Mouse (Mus musculus) MEL (cell line): Measurements from ENCODE around the gene Lrrc4b.

ENCODE experiments used
- CHD2 ChIP-seq: IDR thresholded peaks from 2 replicates; pipeline ENCODE4 v1.6.1; 2011; ENCODE audit warnings: low read length, improper control_type of control experiment
- CTCF ChIP-seq, 3 experiments: IDR thresholded peaks in 2 of 3; conservative IDR thresholded peaks in 1 of 3; 2 replicates each; pipeline ENCODE4 v1.5.1; 2011 to 2012; ENCODE audit warnings: low read length in 3 of 3, low read depth in 2 of 3, mild to moderate bottlenecking in 2 of 3, improper control_type of control experiment in 1 of 3, inconsistent platforms in 1 of 3, mixed read lengths in 1 of 3, moderate library complexity in 1 of 3; ENCODE audit not compliant: control insufficient read depth in 1 of 3, insufficient read depth in 1 of 3, poor library complexity in 1 of 3, severe bottlenecking in 1 of 3
- ELF1 ChIP-seq: IDR thresholded peaks from 2 replicates; pipeline ENCODE4 v1.6.1; 2014; ENCODE audit warnings: low read depth, mild to moderate bottlenecking, inconsistent platforms, low read length, improper control_type of control experiment, moderate library complexity
- GATA1 ChIP-seq: IDR thresholded peaks from 2 replicates; pipeline ENCODE4 v1.6.1; 2011; ENCODE audit warnings: low read depth, low read length, improper control_type of control experiment
- MAX ChIP-seq: IDR thresholded peaks from 2 replicates; pipeline ENCODE4 v1.6.1; 2011; ENCODE audit warnings: low read length, improper control_type of control experiment
- MEF2A ChIP-seq: IDR thresholded peaks from 2 replicates; pipeline ENCODE4 v1.6.1; 2014; ENCODE audit warnings: low read depth, mild to moderate bottlenecking, inconsistent platforms, low read length, improper control_type of control experiment; ENCODE audit not compliant: poor library complexity, insufficient replicate concordance, severe bottlenecking; ENCODE audit errors: extremely low read depth
- RAD21 ChIP-seq: IDR thresholded peaks from 2 replicates; pipeline ENCODE4 v1.6.1; 2011; ENCODE audit warnings: mild to moderate bottlenecking, low read depth, low read length, improper control_type of control experiment
- USF1 ChIP-seq: IDR thresholded peaks from 2 replicates; pipeline ENCODE4 v1.6.1; 2014; ENCODE audit warnings: low read depth, mild to moderate bottlenecking, inconsistent platforms, low read length, improper control_type of control experiment, moderate library complexity
- USF2 ChIP-seq, 2 experiments: IDR thresholded peaks; 2 replicates each; pipeline ENCODE4 v1.6.1; 2011 to 2012; ENCODE audit warnings: improper control_type of control experiment in 2 of 2, low read length in 2 of 2, borderline replicate concordance in 1 of 2, inconsistent platforms in 1 of 2, low read depth in 1 of 2, mild to moderate bottlenecking in 1 of 2; ENCODE audit not compliant: insufficient read depth in 1 of 2
- ZC3H11A ChIP-seq: IDR thresholded peaks from 2 replicates; pipeline ENCODE4 v1.6.1; 2012; ENCODE audit warnings: low read depth, mild to moderate bottlenecking, inconsistent platforms, low read length, improper control_type of control experiment

- TF ChIP-seq ZC3H11A (no peak), CHD2 (no peak), USF1 (no peak), RAD21 (no peak), GATA1 (no peak), ELF1 (no peak), CTCF (IDR thresholded peaks at IDR 0.05 in 2 of 3, conservative IDR thresholded peaks at IDR 0.05 in 1 of 3; ENCODE audit: control insufficient read depth in 1 of 3, insufficient read depth in 1 of 3, low read depth in 2 of 3, low read length in 3 of 3, poor library complexity in 1 of 3, severe bottlenecking in 1 of 3) (no peak), MEF2A (no peak), MAX (no peak), USF2 (IDR thresholded peaks at IDR 0.05; ENCODE audit: borderline replicate concordance in 1 of 2, insufficient read depth in 1 of 2, low read depth in 1 of 2, low read length in 2 of 2) (no peak)
Observed at GRCm38 (mm10) chr7:44433371-44433770, 4.6 kb downstream of the Lrrc4b start.
